Mouse (Mus musculus) heart, embryonic 10.5 days (tissue): ENCODE results near the gene Slit2. TPM values are rescaled to one million over a fixed set of nuclear protein-coding genes. Genes with fewer than 3 reads are reported as not detected.

Experiments used
- DNase-seq: peaks from one replicate; pipeline ENCODE4 v3.0.0-alpha.2; 2017; ENCODE audit warnings: low spot score
- H3K27ac ChIP-seq: fragments of 300-500 bp; sonication (generic); 2 replicates; pipeline ENCODE4 v1.5.1; 2016; ENCODE audit warnings: mild to moderate bottlenecking
- H3K27me3 ChIP-seq: fragments of 300-500 bp; sonication (generic); 2 replicates; pipeline ENCODE4 v1.6.1; 2016; ENCODE audit warnings: mild to moderate bottlenecking; ENCODE audit not compliant: poor library complexity, insufficient read depth, severe bottlenecking
- H3K36me3 ChIP-seq: fragments of 300-500 bp; sonication (generic); 2 replicates; pipeline ENCODE4 v1.6.1; 2016; ENCODE audit warnings: mild to moderate bottlenecking, moderate library complexity
- H3K4me1 ChIP-seq: fragments of 300-500 bp; sonication (generic); 2 replicates; pipeline ENCODE4 v1.6.1; 2016; ENCODE audit warnings: mild to moderate bottlenecking
- H3K4me3 ChIP-seq: fragments of 300-500 bp; sonication (generic); 2 replicates; pipeline ENCODE4 v1.5.1; 2016; ENCODE audit warnings: mild to moderate bottlenecking, moderate library complexity
- H3K9me3 ChIP-seq: fragments of 300-500 bp; sonication (generic); 2 replicates; pipeline ENCODE4 v1.6.1; 2016; ENCODE audit warnings: mild to moderate bottlenecking, moderate library complexity
- WGBS: fragments of 180-500 bp; shearing (Covaris S2); methylation state at CpG from one replicate; pipeline ENCODE4 v1.1.7; 2016; 5-methylcytosine and 5-hydroxymethylcytosine counted together
- polyA plus RNA-seq: library from polyadenylated mRNA; unstranded; fragments of >200 nt; fragmentation: Nextera tagmentation; extraction: Ambion mirVana; gene quantifications from 2 replicates; pipeline ENCODE4 v1.2.1, GENCODE M21; 2016

Slit2 gene
- polyA plus RNA-seq, 1 experiment from 2014 or later = 24.9 TPM

GRCm38 (mm10) chr5:48327652-48328051, 344.7 kb downstream of the Slit2 start, which contains the start of gene 5730480H06Rik:
Gene 5730480H06Rik (plus strand): TSS chr5:48327952.
- no peaks in the 10 kb centered on the region for H3K4me1 ChIP-seq
- no peaks in the 10 kb centered on the region; the same call in 1 of the 2 replicates for H3K27me3 ChIP-seq
- H3K36me3 ChIP-seq = no peaks in the 10 kb centered on the region
- no peaks in the 10 kb centered on the region for H3K9me3 ChIP-seq
- WGBS = 87% methylated on average over 8 of the region's 8 CpGs
- no peak within 1 kb of the TSS for H3K27ac ChIP-seq
- no peak for DNase-seq
- H3K4me3 ChIP-seq = no peak within 1 kb of the TSS

GRCm38 (mm10) chr5:48329751-48330150, 346.8 kb downstream of the Slit2 start:
- H3K9me3 ChIP-seq = no peaks in the 10 kb centered on the region
- H3K36me3 ChIP-seq = no peaks in the 10 kb centered on the region
- H3K4me3 ChIP-seq = no peak overlapping the region
- no peaks in the 10 kb centered on the region; the same call in 1 of the 2 replicates for H3K27me3 ChIP-seq
- DNase-seq = no peak
- no peak overlapping the region for H3K27ac ChIP-seq
- 91% methylated on average over 2 of the region's 2 CpGs for WGBS
- H3K4me1 ChIP-seq = no peaks in the 10 kb centered on the region

GRCm38 (mm10) chr5:48330817-48331216, 347.9 kb downstream of the Slit2 start:
- Histone ChIP-seq H3K27me3 (no peaks in the 10 kb centered on the region; the same call in 1 of the 2 replicates), H3K36me3 (no peaks in the 10 kb centered on the region), H3K4me3 (no peak overlapping the region), H3K27ac (no peak overlapping the region), H3K4me1 (no peaks in the 10 kb centered on the region), H3K9me3 (no peaks in the 10 kb centered on the region)
- DNase-seq = no peak
- 70% methylated on average over 2 of the region's 2 CpGs for WGBS

GRCm38 (mm10) chr5:48331441-48331840, 348.5 kb downstream of the Slit2 start:
- H3K27ac ChIP-seq = no peak overlapping the region
- H3K36me3 ChIP-seq = no peaks in the 10 kb centered on the region
- H3K4me3 ChIP-seq = no peak overlapping the region
- H3K9me3 ChIP-seq = no peaks in the 10 kb centered on the region
- WGBS = 62% methylated on average over 5 of the region's 5 CpGs
- H3K27me3 ChIP-seq = no peaks in the 10 kb centered on the region; the same call in 1 of the 2 replicates
- H3K4me1 ChIP-seq = no peaks in the 10 kb centered on the region
- DNase-seq = no peak

- no peak overlapping the region for H3K27ac ChIP-seq
- H3K27me3 ChIP-seq = no peaks in the 10 kb centered on the region; the same call in 1 of the 2 replicates
- no peaks in the 10 kb centered on the region for H3K9me3 ChIP-seq
- WGBS = 78% methylated on average over 3 of the region's 3 CpGs
- no peaks in the 10 kb centered on the region for H3K4me1 ChIP-seq
- no peaks in the 10 kb centered on the region for H3K36me3 ChIP-seq
- no peak for DNase-seq
- H3K4me3 ChIP-seq = no peak overlapping the region
Measured at GRCm38 (mm10) chr5:48333407-48333806, 350.5 kb downstream of the Slit2 start.

GRCm38 (mm10) chr5:48333884-48334513, 351.1 kb downstream of the Slit2 start:
- Histone ChIP-seq H3K4me3 (no peak overlapping the region), H3K4me1 (no peaks in the 10 kb centered on the region), H3K27me3 (no peaks in the 10 kb centered on the region), H3K36me3 (no peaks in the 10 kb centered on the region), H3K27ac (no peak overlapping the region), H3K9me3 (no peaks in the 10 kb centered on the region)
- DNase-seq = no peak
- 62% methylated on average over 9 of the region's 9 CpGs for WGBS

GRCm38 (mm10) chr5:48340808-48341433, 358.0 kb downstream of the Slit2 start:
- H3K27me3 ChIP-seq = no peaks in the 10 kb centered on the region
- H3K9me3 ChIP-seq = no peaks in the 10 kb centered on the region
- H3K4me1 ChIP-seq = no peaks in the 10 kb centered on the region
- no peak for DNase-seq
- no peaks in the 10 kb centered on the region for H3K36me3 ChIP-seq
- 69% methylated on average over 7 of the region's 7 CpGs for WGBS
- no peak overlapping the region for H3K27ac ChIP-seq
- no peak overlapping the region for H3K4me3 ChIP-seq

GRCm38 (mm10) chr5:48345095-48345982, 362.4 kb downstream of the Slit2 start:
- H3K36me3 ChIP-seq = no peaks in the 10 kb centered on the region
- H3K27me3 ChIP-seq = no peaks in the 10 kb centered on the region
- WGBS = 44% methylated on average over 5 of the region's 5 CpGs
- H3K27ac ChIP-seq = no peak overlapping the region
- no peaks in the 10 kb centered on the region for H3K9me3 ChIP-seq
- DNase-seq = no peak
- no peaks in the 10 kb centered on the region for H3K4me1 ChIP-seq
- no peak overlapping the region for H3K4me3 ChIP-seq

GRCm38 (mm10) chr5:48345983-48346648, 363.2 kb downstream of the Slit2 start:
- 89% methylated on average over 2 of the region's 2 CpGs for WGBS
- DNase-seq = no peak
- Histone ChIP-seq H3K27ac (no peak overlapping the region), H3K4me3 (no peak overlapping the region), H3K27me3 (no peaks in the 10 kb centered on the region), H3K4me1 (no peaks in the 10 kb centered on the region), H3K36me3 (no peaks in the 10 kb centered on the region), H3K9me3 (no peaks in the 10 kb centered on the region)

GRCm38 (mm10) chr5:48349309-48349708, 366.4 kb downstream of the Slit2 start:
- H3K27ac ChIP-seq = no peak overlapping the region
- DNase-seq = no peak

More at GRCm38 (mm10) chr5:48349309-48349708, 366.4 kb downstream of the Slit2 start:
- Histone ChIP-seq H3K4me3 (no peak overlapping the region), H3K9me3 (no peaks in the 10 kb centered on the region), H3K27me3 (no peaks in the 10 kb centered on the region), H3K4me1 (no peaks in the 10 kb centered on the region), H3K36me3 (no peaks in the 10 kb centered on the region)
- WGBS = 70% methylated on average over 1 of the region's 1 CpGs
